Mouse (Mus musculus) cerebellum, postnatal 36 days (tissue): ENCODE measurements around the gene Schip1.

Experiments used
- DNase-seq, 2 experiments: peaks; one replicate each; pipeline ENCODE4 v3.0.0; 2021 to 2022; ENCODE audit warnings: mixed read lengths in 2 of 2

Gene Schip1

DNA sequence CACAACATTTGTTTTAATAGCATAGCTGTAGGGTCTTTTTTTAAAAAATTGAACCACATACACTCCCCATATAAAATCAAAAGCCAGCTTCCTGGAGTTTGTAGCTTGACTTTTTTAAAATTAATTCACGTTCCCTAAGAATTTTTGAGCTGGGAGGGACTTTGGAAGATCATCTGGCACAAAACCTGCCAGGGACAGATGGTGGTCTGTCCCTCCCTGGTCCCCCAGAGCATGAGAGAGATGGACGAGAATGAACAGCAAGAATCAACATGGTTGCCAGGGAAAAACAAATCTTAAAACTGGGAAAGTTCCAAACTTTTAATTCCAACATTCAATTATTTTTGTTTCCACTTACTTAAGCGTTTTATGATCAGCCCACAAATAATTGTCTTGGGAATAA lies 334.1 kb downstream of the Schip1 start:
- DNase-seq = no peak

DNA sequence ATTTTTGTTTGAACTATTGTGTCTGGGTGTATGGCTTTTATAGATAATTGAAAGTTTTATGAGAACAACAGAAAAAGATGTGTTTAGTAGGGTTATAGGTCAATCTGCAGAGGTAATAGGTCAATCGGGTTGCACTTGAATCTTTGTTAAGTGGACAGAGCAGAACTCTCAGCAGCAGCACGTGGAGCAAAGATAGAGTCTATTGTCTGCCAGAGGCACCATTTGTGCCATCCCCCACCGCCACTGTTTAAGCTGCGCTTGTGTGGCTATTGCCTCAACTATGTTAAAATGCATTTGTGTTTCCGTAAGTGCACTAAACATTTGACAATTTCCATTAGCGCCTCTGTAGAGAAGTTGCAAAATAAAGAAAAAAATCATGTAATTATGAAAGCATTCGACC lies 335.5 kb downstream of the Schip1 start:
- DNase-seq = no peak

DNA sequence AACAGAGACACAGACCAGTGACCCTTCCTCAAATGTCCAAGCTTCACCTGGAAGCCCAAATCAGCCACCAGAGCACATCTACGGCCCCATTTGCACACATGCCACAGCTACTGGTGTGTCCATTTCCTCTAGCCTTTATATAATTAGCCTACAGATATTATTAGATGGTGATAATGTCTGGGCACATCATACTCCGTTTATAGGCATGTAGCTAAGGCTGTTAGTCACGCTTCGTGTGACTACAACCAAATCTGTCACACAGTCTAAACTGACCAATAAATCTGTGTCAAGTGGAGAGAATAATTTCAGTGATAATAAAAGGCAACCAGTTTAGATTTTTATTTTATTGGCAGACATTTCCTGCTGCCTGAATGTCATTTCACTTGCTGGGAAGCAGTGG lies 338.7 kb downstream of the Schip1 start:
- no peak for DNase-seq

DNA sequence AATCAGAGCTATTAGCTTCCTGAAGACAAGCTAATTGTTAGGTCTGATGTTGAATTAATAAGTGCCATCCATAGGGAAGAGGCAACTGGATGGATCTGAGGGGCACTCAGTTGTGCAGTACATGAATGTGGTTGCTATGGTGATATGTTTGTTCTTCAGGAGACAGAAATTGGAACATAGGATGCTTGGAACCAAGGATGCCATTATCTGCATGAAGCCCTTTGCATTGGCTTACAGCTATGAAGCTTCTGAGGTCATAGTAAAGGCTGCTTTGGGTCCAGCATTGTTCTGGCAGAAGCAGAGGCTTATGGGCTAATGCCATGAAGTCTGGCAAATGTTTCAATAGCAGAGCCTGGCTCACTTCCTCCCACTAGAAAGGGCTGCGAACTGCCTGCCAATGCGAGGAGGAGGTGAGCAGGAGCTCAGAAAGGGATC lies 339.2 kb downstream of the Schip1 start:
- peak; percentile 64 to 65 for DNase-seq

GRCm38 (mm10) chr3:68405724-68406123 lies 341.1 kb downstream of the Schip1 start:
- no peak for DNase-seq

DNA sequence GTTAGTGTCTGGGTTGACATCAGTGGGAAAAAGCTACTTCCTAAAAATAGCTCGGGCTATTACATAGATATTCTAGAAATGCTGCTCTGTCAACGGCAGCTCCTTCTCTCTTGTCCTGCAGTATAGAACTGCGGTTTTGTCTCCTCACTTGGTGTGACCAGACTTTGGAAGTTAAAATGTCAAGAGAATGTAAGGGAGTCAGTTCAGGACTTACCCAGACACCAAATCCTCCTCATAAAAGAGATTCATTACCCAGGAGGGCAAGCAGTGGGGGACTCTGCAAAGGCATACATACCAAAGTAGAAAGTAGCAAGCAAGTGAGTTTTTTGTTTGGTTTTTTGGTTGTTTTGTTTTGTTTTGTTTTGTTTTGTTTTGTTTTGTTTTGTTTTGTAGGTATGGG lies 347.7 kb downstream of the Schip1 start:
- no peak for DNase-seq

DNA sequence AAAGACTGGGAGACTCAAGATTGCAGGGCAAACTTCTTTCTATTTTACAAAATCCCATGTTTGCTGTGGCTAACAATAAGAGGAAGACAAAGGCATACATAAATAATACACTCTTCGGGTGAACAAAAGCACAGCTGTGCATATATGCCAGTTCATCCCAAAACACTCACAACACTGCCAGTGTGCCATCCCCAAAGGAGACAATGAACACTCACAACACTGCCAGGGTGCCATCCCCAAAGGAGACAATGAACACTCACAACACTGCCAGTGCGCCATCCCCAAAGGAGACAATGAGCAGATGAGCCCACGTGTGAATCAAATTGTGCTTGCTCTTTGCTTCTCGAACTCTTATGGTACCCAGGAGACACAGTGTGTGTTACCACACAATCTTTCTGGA lies 355.2 kb downstream of the Schip1 start:
- no peak for DNase-seq

GRCm38 (mm10) chr3:68420927-68421326 lies 356.3 kb downstream of the Schip1 start:
- DNase-seq = peak; percentile 20 to 23

DNA sequence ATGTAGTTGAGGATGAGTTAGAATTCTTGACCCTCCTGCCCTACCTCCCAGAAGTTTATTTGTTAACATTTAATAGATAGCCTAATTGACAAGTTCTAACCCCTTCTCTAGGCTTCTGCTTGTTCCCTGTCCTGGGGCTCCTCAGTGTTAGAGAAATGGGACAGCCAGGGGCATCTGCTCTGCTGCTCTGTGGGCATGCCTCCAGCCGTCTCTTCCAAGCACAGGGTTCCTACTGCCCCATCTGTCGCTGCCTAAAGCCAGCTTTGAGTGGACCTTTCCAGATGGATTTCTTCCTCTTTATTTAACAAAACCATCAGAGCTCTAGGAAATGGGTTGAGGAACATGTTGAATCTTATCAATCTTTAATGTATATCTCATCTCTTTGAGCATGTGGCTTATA lies 357.2 kb downstream of the Schip1 start:
- DNase-seq = peak; percentile 87 to 89

DNA sequence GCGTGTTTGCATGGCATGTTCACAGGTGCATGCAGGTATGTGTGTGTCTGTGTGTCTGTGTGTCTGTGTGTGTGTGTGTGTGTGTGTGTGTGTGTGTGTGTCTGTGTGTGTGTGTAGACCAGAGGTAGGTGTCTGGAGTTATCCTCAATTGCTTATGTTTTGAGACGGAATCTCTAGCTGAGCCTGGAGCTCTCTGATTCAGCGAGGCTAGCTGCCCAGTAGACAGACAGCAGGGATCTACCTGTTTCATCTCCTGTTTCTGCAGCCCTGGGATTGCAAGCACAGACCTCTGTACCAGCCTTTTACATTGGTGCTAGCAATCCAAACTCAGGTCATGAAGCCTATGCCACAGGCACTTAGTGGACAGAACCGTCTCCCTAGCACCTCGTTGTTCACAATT lies 363.5 kb downstream of the Schip1 start:
- peak; percentile 47 to 53 for DNase-seq

- no peak for DNase-seq
Measured at GRCm38 (mm10) chr3:68434435-68434834, 369.8 kb downstream of the Schip1 start.

DNA sequence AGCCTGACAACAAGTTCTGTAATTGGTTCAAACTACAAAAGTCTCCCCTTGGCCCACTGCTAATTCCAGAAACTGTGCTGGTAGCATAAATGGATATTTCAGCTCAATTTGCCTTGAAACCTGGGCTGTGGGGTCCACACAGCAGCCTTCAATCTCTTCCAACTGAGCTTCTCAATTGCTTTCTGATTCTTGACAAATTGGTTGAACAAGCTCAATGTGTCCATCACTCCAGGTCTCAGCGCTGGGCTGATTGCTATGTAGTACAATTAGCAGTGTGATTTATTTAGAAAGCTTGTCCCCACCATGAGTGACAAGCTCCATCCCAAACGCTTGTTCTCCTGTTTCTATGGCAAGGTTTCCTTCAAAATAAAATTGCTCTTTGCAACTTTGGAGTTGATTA lies 370.3 kb downstream of the Schip1 start:
- no peak for DNase-seq

DNA sequence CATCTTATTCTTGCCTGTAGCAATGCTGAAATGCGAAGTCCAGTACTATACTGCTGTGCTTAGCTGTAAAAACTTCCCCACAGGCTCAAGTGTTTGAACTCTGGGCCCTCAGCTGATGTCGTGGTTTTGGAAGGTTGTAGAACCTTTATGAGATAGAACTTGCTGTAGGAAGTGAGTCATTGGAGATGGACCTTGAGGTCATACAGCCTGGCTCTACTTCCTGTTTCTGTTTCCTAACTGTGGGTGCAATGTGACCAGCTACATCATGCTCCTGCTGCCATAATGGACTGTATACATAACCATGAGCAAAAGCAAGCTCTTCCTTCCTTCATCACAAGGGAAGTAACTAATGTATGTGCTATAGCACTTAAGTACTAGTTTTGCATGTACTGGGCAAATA lies 383.9 kb downstream of the Schip1 start:
- DNase-seq = no peak

DNA sequence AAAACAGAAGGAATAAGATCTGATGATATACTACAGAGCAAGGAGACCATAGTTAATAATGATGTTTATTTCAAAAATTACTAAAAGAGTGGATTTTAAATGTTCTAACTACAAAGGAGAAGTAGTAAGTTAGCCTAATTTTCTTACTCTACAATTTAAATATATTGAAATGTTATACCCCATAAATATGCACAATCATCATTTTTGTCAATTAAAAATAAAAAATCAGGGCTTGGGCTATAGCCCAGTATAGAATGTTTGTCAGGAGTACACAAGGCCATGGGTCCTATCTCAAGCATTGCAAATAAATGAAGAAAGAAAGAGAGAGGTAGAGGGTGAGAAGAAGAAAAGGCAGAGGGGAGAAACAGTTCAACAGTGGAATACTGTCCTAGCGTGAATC lies 387.0 kb downstream of the Schip1 start:
- no peak for DNase-seq

DNA sequence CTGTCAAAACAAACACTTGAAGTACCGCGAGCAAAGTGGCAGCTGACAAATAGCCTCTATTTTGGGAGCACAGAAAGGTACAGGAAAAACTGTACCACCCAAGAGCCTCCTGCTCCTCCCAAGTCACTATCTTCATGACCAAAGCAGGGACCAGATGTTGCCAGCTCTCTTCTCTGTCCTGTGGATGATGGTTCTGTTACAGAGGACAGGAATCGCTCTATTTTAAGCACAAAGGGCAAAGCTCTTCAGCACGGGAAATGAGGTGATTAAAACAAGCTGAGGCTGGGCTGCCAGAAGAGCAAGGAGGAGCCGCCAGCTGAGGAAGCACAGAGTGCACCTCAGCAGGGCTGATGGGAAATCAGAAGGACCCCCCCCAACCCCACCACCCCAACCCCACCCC lies 388.7 kb downstream of the Schip1 start:
- no peak for DNase-seq

- no peak for DNase-seq
Measured at GRCm38 (mm10) chr3:68453719-68454455, 389.3 kb downstream of the Schip1 start.

- no peak for DNase-seq
Measured at GRCm38 (mm10) chr3:68466643-68467042, 402.0 kb downstream of the Schip1 start.

- DNase-seq = no peak
Measured at GRCm38 (mm10) chr3:68467941-68468687, 403.5 kb downstream of the Schip1 start.

DNA sequence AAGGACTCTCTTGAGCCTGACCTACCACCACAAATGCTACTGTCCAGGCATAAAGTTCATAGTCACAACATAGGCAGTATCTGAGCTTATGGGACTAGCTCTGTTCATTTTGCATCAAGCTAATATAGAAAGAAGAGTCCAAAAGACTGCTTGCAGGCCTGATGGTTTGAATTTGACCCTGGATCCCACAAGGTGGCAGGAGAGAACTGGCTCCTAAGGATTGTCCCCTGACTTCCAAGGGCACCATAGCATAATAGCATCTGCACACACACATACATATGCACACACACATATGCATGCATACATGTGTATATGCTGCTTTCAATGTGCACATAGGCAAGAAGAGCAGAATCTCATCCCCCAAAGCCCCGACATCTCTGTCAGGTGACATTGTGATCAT lies 405.0 kb downstream of the Schip1 start:
- DNase-seq = no peak

DNA sequence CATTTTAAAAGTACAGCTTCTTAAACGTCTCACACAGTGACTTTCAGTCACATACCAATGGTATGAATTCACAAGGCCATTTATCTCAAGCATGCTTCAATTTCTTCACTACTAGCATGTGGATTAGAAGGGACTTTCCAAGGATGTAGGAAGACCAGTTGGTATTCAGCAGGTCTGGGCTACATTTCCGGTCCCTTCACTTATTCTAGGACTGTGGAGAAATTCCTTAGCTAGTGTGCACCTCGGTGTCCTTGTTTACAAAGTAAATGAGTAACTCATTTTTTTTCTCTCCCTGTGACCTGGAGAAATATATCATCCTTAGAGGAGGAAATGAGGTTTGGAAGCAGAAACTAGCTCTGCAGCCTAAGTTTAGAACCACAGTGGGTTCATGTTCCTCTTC lies 405.5 kb downstream of the Schip1 start:
- no peak for DNase-seq

GRCm38 (mm10) chr3:68470622-68471021 lies 406.0 kb downstream of the Schip1 start:
- no peak for DNase-seq

DNA sequence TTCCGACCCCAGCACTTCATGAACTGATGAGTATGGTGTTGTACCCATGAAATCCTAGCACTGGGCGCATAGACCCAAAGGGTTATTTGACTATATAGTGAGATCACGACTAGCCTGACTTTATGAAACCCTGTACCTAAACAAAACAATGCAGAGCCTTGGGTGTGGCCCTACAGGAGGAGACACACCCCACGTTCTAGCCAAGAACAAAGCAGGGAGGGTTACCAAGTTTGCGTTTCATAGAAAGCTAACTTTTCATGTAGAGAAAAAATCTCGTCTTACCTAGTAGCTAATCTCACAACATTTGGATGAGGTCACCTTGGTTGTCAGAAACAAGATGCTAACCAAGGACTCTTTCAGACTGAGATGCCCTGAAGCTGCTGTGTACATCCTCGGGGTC lies 411.7 kb downstream of the Schip1 start:
- no peak for DNase-seq

GRCm38 (mm10) chr3:68477478-68477877 lies 412.9 kb downstream of the Schip1 start:
- no peak for DNase-seq

DNA sequence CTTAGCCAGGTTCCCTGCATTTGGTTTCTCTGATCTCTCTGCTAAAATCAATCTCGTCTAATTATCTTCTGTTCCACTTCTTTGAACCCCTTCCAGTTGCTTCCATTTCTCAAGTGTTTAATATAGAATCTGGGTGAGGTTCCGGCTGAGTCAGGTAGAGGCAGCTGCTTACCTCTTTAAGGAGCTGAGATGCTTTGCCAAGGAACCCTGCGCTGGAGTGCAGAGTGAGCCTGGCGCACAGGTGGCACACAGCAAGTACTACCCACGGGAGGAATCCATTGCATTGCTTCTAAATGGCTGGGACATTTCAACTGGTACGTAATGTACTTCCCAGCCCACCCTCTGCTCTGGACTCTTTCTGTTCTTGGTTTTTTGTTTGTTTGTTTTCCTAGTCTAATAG lies 414.7 kb downstream of the Schip1 start:
- peak; percentile 10 to 22 for DNase-seq

- no peak for DNase-seq
Measured at GRCm38 (mm10) chr3:68483517-68483916, 418.9 kb downstream of the Schip1 start.
